Mouse (Mus musculus): ENCODE data around the gene Stk25. TPM values are rescaled to one million over a fixed set of nuclear protein-coding genes. Genes with fewer than 3 reads are reported as not detected.

Stk25 gene
- 199 and 216 TPM in 2 replicates for polyA plus RNA-seq (2012; rRNA removed)

GRCm38 (mm10) chr1:93658559-93658958 is at the start of gene Stk25:
Gene Stk25, minus strand, starts transcription at chr1:93658659.

DNA sequence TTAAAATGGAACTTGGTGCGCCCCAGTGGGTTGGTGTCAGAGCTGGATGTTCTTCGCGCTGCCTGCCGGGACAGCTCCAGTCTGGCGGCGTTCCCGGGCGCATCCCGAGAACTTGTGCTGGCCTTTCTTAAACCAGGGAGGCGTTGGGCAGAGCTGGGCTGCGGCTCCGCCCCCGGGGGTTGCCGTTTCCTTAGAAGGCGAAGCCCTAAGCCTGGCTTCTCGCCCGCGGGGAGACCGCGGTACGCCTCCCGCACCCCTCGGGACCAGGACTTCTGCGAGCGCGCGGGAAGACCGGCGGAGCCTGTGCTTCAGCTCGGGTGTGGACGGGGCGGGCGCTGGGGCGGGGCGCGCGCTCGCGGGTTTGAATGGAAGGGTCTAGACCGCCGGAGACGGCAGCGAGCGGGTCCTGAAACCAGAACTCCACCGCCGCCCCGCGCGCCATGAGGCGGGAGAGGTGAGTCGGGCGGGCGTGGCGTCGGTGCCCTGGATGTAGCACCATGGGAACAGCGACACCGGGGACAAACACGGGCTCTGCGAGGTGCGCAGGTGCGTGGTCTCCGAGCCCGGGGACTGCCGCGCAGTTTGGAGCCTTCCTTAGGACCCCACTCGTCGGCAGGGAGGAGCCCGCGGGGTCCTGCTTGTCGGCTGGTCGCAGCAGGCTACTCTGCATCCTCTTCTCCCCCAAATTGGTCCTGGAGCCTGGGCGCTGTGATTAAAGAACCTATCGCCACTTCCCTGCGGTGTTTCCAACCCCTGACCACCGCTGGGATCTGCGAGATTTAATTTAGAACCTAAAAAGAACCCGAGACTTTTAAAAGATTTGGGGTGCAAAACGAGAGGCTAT is 27.2 kb upstream of the Stk25 start, which contains the start of gene Bok:
Gene Bok, plus strand, starts transcription at position 260 of the 844 bp plus-strand sequence.

Other genes starting within 250 kb of the Stk25 start
- 89.3 and 119 TPM in 2 replicates for gene Hdlbp, start 179.8 kb downstream of the Stk25 start, polyA plus RNA-seq (2012; rRNA removed)
- 2.3 and 4.4 TPM in 2 replicates for gene Farp2, start 146.6 kb downstream of the Stk25 start, polyA plus RNA-seq (2012; rRNA removed)
- 25.8 and 29.7 TPM in 2 replicates for gene Bok, start 27.0 kb upstream of the Stk25 start, polyA plus RNA-seq (2012; rRNA removed)
- 71.3 and 72.7 TPM in 2 replicates for gene Atg4b, start 92.8 kb upstream of the Stk25 start, polyA plus RNA-seq (2012; rRNA removed)
- gene Thap4, start 96.2 kb upstream of the Stk25 start, polyA plus RNA-seq (2012; rRNA removed), result 35.8 and 41.4 TPM in 2 replicates
- gene Dtymk, start 143.3 kb upstream of the Stk25 start, polyA plus RNA-seq (2012; rRNA removed), result 288 and 293 TPM in 2 replicates
- gene Ing5, start 145.3 kb upstream of the Stk25 start, polyA plus RNA-seq (2012; rRNA removed), result 17.4 and 27.6 TPM in 2 replicates
- 14.8 and 19.2 TPM in 2 replicates for gene D2hgdh, start 166.2 kb upstream of the Stk25 start, polyA plus RNA-seq (2012; rRNA removed)
- 0.06 and 0.12 TPM in 2 replicates for gene Gal3st2, start 202.6 kb upstream of the Stk25 start, polyA plus RNA-seq (2012; rRNA removed)